Mouse (Mus musculus): ENCODE results near the gene Taf13.

Taf13 gene

DNA sequence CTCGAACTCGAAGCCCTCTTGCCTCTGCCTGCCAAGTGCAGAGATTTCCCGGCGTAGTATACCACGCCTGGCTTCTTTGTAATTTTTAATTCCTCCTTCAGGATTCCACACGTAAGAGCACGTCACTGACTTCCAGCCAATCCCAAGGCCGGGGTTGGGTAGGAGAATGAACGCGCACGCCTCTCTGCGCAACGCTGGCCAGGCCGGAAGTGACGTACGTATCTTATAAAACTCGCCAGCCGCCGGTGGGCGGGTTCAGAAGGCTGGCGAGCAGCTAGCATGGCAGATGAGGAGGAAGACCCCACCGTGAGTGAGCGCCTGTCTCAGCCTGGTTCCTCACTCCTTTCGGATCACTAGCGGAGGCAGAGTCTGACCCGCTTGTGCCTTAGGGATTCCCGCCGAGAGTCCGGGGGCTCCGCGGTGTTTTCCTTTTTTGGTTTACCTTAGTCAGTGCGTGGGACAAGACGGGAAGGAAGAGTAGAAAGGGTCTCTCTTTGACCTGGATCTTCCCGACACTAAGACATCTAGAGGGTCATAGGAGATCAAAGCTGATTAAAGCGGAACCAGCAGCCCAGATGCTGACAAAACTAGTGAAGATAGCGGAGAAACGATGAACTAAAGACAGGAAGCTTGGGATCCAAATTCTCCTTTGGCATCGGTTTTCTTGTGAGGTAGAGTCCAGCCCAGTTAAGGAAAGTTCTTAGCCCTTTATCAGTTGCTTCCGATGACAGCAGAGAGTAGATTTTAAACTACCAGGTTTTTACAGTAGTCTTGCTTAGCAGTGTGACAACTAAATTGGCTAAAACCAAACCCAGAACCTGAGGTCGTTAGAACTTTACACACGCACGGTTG is at the start of gene Taf13:
Taf13 (plus strand) TSS at position 256 of the 852 bp plus-strand sequence.
- in situ Hi-C loops (cut with MboI; ENCODE audit: low pct_unique_long_range_greater_than_20kb in 1 of 2, low sequenced_read_pairs in 2 of 2, unreplicated experiment in 1 of 2), result no loop called here

DNA sequence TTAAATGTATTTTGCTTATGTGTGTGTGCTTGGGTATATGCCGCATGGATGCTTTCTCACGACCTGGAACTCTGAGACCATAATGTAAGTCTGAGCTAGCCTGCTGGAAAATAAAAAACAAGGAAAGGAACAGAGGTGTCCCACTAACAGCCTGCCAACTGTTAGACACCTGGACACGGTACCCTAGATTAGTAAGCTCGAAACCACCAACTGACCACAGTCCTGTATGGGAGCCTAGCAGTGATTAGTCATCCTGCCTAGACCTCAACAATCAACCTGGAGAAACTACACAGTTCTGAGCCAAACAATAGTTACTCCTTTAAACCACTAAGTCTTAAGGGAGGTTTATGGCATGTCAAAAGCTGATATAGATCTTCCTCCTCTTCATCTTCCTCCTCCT is 48.1 kb upstream of the Taf13 start:
- in situ Hi-C loops (cut with MboI; ENCODE audit: low pct_unique_long_range_greater_than_20kb in 1 of 2, low sequenced_read_pairs in 2 of 2, unreplicated experiment in 1 of 2), result no loop called here

DNA sequence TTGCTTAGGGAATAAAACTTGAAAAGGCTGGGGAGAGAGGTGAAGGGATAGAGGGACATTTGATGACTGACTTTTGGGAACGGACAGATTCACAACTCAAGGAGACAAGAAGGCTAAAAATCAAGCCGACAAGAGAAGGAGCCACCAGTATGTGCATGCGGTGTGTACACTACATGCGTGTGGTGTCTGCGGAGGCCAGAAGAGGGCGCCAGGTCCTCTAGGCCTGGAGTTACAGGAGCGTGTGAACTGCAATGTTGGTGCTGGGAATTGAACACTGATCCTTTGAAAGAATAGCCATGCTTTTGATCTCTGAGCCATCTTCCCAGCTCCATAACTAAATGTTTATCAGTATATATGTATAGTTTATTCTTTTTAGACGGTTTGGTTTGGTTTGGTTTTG is 43.0 kb upstream of the Taf13 start:
- in situ Hi-C loops (cut with MboI; ENCODE audit: low pct_unique_long_range_greater_than_20kb in 1 of 2, low sequenced_read_pairs in 2 of 2, unreplicated experiment in 1 of 2), result no loop called here

DNA sequence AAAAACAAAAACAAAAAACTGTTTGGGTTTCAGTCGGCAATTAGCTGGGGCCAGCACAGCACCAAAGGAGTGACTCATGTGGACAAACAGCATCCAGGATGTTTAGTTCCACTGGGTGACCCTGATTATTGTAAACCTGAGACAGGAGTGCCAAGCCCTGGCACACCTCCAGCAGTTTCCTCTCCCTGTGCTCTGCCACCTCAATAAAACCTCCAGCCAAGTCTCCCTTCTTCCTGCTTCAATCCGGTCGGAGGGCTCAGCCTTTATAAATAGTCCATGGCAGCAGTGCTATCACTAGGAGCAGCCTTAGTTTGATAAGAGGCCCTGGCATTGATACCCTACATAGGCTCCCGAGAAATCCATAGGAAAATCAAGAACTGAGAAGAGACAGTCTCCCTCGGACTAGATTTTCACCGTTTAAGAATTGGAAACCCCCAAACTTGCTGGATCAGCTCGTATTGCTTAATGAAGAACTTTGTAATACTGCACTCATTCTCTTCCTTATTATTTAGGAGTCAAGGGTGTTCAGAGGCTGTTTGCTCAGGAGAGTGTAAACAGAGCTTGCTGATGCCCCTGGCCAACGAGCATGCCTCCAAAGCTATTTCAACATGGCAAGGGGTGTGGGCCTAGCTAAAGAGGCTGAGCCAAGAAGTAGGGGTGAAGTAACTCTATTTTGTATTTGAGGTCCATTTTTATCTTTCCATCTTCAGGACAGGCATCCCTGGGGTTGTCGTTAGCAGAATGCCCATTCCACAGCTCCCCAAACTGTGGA is 38.2 kb upstream of the Taf13 start:
- in situ Hi-C loops (cut with MboI; ENCODE audit: low pct_unique_long_range_greater_than_20kb in 1 of 2, low sequenced_read_pairs in 2 of 2, unreplicated experiment in 1 of 2), result no loop called here

DNA sequence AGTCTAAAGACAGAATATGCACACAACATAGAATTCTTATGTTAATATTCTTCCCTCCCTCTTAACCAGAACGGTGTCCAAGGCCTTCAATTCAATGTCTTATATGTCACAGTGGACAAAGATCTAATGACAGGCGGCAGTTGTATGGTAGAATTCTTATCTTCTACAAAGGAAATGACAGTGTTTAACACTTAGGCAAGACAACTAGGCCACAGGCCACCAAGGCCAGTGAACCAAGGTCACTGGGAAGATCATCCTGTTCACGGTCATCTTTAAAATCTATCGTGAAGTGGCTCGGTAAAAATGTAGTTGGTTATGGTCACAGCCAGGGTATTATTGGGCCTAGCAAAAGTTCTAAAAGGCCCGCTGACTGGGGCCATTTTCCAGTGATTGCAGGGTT is 37.5 kb upstream of the Taf13 start, which contains the start of gene 1700013F07Rik:
1700013F07Rik (plus strand) TSS at position 200 of the 400 bp plus-strand sequence.
- in situ Hi-C loops (cut with MboI; ENCODE audit: low pct_unique_long_range_greater_than_20kb in 1 of 2, low sequenced_read_pairs in 2 of 2, unreplicated experiment in 1 of 2), result no loop called here

DNA sequence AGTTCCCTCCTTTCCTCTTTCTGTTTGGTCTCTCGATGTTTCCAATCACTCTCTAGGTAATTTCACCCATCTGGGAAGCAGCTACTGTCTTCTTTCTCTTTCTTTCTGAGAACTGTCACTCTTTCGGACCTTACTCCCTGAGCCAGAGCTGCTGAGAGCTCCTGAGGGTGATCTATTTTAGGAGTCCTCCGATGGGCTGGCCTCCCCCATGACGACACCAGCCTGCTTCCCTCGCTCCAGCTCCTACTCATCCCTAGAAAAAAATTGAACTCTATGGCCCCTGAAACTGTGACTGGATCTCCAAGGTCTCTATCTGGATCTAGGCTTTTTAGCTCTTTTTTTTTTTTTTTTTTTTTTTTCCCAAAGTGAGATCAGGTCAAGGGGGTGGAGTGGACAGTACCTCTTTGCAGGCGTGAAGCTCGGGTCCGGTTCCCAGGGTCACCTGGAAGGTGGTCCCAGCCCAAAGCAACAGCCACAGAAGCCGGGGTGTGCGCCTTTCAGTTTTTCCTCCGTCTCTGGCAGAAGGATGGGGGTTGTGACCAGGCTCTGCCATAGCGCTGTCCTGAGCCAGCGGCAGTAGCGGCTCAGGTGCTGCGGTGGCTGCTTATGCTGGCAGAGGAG is 35.5 kb upstream of the Taf13 start:
- in situ Hi-C loops (cut with MboI; ENCODE audit: low pct_unique_long_range_greater_than_20kb in 1 of 2, low sequenced_read_pairs in 2 of 2, unreplicated experiment in 1 of 2), result no loop called here

DNA sequence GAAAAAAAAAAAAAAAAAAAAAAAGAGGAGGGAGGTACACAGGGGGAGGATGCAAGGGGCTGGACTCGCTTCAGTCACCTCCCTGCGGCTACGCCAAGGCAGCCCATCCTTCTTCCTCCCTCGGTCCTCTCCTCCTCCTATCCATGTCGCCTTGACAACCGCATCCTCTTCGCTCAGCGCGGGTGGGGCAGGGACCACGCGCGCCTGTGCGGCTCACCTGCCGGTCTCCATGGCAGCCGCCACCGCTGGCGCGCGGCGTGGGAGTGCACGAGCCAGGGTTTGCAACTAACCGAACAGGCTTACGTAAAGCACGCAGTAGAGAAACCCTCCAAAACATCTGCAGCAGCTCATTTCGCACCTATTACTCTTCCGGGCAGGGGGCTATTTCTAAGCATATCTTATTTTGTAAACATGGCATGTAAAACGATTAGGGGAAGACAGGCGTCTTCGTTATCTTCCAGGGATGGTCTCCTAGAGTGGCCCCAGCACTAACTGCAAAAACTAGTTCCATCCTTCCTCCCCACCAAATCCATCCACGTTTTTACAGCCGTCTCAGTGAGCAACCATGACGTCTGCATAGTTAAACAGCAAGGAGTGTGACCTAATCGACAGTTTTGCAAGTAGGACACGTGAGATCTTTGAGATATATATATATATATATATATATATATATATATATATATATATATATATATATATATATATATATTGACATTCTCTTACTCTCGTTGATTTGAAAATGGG is 34.8 kb upstream of the Taf13 start, which contains the start of gene 5330417C22Rik:
5330417C22Rik (minus strand) TSS at position 20 of the 744 bp plus-strand sequence.
- in situ Hi-C loops (cut with MboI; ENCODE audit: low pct_unique_long_range_greater_than_20kb in 1 of 2, low sequenced_read_pairs in 2 of 2, unreplicated experiment in 1 of 2), result no loop called here

DNA sequence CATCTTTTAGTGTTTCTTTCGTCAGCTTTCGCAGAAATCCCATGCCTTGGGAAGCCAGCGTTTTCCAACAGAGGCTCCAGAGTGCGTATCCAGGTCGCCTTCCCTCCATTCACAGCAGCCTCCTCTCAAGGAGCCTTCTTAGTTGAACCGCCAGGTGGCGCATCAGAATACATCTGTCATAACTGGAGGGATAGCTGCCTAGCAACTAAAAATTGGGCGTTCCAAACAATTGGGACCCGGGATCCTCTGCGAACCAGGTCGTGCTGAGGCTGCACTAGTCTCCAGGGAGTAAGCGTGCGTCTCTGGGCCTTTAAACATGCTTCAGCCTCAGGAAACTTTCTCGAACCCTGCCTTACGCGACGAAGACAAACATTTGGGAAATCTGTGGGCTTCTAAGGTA is 34.2 kb upstream of the Taf13 start:
- in situ Hi-C loops (cut with MboI; ENCODE audit: low pct_unique_long_range_greater_than_20kb in 1 of 2, low sequenced_read_pairs in 2 of 2, unreplicated experiment in 1 of 2), result no loop called here

DNA sequence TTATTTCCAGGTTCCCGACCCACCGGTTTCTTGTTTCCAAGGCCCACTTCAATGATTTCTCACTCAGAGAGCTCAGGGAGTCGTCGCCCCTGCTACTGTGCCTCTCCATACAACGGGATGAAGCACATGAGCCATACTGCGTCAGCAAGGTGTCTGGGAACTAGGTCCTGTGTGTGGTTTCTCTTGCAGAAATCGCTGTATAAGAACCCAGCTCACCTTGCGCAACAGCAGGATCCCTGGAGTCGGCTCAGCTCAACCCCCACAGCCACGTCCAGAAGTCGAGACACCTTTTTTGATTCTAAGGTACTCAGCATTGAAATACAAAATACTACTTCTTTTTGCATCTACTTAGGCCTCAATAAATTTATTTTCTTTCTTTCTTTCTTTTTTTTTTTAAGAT is 29.2 kb upstream of the Taf13 start:
- in situ Hi-C loops (cut with MboI; ENCODE audit: low pct_unique_long_range_greater_than_20kb in 1 of 2, low sequenced_read_pairs in 2 of 2, unreplicated experiment in 1 of 2), result no loop called here

DNA sequence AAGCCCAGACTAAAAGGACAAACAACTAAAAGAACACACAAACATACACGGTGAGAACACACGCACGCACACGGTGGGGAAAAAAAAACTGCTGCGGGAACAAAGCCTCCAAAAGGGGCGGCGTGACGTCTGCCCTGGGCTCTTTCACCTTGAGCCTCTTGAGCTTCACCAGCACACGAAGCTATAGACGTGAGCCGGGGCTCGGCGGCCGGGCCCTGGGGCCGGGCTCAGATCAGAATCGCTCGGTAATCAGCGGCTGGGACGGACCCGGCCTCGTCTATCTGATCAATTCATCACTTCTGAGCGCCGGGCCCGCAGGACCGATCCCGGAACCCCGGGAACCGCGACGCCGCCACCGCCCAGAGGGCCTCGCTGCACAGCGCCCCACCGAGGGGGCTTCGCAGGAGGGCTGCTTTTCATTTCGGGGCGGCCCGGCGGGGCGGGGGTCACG is 17.4 kb upstream of the Taf13 start:
- in situ Hi-C loops (cut with MboI; ENCODE audit: low pct_unique_long_range_greater_than_20kb in 1 of 2, low sequenced_read_pairs in 2 of 2, unreplicated experiment in 1 of 2), result no loop called here

DNA sequence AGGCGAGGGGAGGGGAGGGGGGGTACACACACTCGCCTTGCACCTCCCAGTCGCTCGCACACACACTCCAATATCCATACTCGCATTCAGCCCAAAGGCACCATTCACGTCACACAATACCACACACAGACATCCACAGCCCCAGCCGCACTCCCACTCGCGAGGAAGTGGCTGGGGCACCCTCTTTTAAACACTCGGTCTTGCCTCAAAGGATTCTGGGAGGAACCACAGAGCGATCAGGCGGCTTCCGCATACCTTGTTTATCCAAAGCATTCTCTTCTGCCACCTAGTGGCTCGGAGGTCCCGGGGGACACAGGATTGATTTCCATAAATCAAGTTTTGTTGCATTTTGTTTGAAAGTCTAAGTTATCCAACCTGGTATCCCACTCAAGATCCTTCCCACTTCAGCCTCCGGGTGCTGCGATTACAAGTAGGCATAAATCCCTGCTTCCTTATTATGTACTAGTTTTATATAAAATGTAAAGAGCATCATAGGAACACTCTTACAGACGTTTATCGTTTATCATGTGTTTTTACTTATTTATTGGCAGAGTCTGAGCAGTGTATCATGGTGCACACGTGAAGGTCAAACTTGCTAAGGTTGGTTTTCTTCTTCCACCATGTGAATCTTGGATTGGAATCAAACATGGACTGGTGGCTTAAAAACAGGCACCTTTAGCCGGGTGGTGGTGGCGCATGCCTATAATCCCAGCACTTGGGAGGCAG is 16.7 kb upstream of the Taf13 start:
- in situ Hi-C loops (cut with MboI; ENCODE audit: low pct_unique_long_range_greater_than_20kb in 1 of 2, low sequenced_read_pairs in 2 of 2, unreplicated experiment in 1 of 2), result no loop called here

DNA sequence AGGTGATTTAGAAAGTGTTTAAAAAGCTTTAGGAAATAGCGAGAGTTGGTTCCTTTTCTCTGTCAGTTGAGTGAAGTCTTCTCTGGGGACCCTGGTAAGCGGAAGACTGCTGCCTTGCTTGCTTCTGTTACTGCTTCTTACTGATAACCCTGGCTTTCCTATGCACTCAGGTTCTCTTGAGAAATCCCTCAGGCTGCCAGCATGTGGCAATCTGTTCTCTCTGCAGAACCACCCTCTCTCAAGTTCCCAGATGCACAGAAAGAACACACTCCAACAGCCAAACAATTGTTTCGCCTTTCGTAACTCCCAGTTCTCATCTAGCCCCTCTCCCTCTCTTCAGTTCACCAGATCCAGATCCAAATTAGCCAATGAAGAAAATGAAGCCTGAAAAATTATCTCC is 13.6 kb upstream of the Taf13 start:
- in situ Hi-C loops (cut with MboI; ENCODE audit: low pct_unique_long_range_greater_than_20kb in 1 of 2, low sequenced_read_pairs in 2 of 2, unreplicated experiment in 1 of 2), result no loop called here

DNA sequence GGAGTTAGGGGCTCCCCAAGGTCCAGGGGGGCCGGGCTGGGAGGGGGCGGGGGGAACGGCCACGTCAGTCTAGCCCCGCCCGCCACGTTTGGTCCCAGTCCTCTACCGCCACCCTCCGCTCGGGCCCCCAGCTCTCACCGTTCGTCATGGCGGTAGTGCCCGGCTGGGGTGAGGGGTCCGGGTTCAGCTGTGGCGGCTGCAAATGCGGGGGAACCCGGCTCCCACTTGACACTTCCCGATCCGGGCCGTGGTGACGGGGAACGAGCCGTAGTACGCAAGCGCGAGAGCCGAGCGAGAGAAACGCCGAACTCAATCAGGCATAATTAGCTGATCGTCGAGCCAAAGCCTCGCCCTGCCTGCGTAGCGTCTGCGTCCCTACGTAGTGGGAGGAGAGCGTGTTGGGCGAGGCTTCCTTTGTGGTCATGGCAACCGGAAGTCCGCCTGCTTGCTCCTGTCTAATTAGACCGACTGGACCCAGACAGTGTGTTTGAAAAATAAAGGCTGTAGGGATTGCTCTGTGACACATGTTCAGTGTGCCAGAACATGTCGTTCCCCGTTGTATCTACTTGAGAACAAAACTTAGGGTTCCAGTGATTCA is 9.3 kb upstream of the Taf13 start, which contains the start of gene Tmem167b:
Tmem167b (minus strand) TSS at position 334 of the 598 bp plus-strand sequence.
- in situ Hi-C loops (cut with MboI; ENCODE audit: low pct_unique_long_range_greater_than_20kb in 1 of 2, low sequenced_read_pairs in 2 of 2, unreplicated experiment in 1 of 2), result no loop called here

DNA sequence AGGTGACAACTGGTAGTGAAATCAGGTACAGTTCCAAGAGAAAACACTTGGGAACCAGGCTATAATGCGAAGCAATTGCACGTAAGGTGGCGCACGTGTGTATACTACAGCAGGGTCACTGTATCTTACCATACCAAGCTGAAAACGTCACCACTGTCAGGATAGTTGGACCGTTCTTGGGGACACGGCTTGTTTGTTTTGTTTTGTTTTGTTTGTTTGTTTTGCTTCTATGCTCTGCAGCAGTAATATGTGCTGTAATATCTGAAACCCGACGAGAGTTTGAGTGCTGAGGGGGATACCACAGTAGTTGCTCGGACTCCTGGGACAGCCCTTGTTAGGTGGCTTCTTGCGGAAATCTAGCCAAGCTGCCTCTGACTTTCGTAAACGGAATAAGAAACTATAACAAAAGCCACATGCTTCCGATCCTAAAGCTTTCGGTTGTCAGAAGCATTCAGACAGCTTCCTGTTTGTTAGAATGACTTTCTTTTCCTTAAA is 8.7 kb upstream of the Taf13 start:
- in situ Hi-C loops (cut with MboI; ENCODE audit: low pct_unique_long_range_greater_than_20kb in 1 of 2, low sequenced_read_pairs in 2 of 2, unreplicated experiment in 1 of 2), result no loop called here

DNA sequence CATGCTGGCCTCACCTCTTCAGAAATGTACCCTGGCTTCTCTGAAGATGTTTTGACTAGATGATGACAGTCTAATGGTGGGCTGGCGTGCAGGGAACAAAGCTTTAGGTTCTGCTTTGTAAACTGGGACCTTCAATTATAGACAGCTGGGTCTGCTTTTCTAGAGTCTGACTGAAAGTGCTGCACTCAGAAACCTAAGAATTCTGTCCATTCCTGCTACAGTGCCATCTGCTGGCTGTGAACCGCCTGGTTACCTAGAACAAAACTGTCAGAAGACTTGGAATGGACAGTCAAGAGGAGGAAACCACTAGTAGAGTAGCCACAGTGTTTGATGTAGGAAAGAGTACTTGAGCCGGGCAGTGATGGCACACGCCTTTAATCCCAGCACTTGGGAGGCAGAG is 8.2 kb upstream of the Taf13 start:
- in situ Hi-C loops (cut with MboI; ENCODE audit: low pct_unique_long_range_greater_than_20kb in 1 of 2, low sequenced_read_pairs in 2 of 2, unreplicated experiment in 1 of 2), result no loop called here

DNA sequence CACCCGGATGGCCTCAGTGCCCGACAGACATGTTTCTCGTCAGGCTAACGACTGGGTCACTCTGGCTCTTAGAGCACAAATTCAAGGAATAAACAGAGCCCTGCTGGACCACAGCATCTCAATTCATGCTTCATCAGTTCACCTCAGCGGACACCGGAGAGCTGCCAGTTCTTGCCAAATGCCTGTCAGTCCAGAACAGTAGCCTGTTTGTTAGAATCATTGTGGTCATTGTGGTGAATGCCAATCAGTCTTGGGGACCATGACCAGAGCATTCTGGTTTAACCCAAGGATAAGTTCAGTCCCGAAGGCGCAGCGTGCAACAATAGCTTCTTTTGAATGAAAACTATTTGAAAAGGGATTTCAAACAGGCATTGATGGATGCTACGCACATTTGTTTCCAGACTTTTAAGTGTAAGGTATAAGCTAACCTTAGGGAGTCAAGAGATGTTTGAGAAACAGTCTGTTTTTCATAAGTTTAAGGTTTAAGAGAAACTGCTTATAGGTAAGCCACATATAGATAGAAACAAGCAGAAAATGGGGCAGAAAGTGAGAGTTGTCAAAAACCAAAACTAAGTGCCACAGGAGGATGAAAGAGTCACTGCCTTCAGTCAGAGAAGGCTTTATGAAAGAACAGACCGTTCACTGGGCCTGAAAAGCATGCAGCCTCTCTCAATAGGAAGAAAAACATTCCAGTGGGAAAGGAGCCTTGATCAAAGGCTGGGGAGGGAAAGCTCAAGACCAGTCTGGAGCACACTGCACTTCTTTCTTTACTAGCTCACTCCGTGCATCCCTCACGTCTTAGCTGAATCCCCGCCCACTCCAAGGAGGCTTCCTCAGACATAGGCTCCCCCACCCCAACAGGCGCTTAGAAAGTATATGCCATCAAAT is 3.3 kb upstream of the Taf13 start:
- in situ Hi-C loops (cut with MboI; ENCODE audit: low pct_unique_long_range_greater_than_20kb in 1 of 2, low sequenced_read_pairs in 2 of 2, unreplicated experiment in 1 of 2), result no loop called here

Measured in mouse embryonic stem cell (cell line).